Mouse (Mus musculus) brown adipose tissue, adult 24 weeks (tissue): Measurements from ENCODE around the gene Zfp775. TPM values are rescaled to one million over a fixed set of nuclear protein-coding genes. Genes with fewer than 3 reads are reported as not detected.
"Not testable (repeated sequence)": the region's sequence is repeated elsewhere in the genome, so short reads cannot be mapped to it uniquely, and the experiment has no call there.

Source experiments
- H3K27ac ChIP-seq: fragments of 200-500 bp; replicated peaks from 2 replicates; pipeline ENCODE4 v1.5.1; 2012; ENCODE audit warnings: low read depth, mild to moderate bottlenecking, low read length
- H3K4me1 ChIP-seq: fragments of 200-500 bp; 2 replicates; pipeline ENCODE4 v1.6.1; 2012; ENCODE audit warnings: low read length, mixed read lengths; ENCODE audit not compliant: control insufficient read depth, insufficient read depth, insufficient read length
- H3K4me3 ChIP-seq: fragments of 200-500 bp; 2 replicates; pipeline ENCODE4 v1.5.1; 2012; ENCODE audit warnings: low read depth, mild to moderate bottlenecking, low read length, moderate library complexity; ENCODE audit not compliant: insufficient read depth
- polyA plus RNA-seq: library from polyadenylated mRNA; stranded (reverse); fragments of >200 nt; gene quantifications from 2 replicates; pipeline ENCODE4 v1.2.4, GENCODE M21; 2012; ENCODE audit not compliant: missing spikeins, insufficient read depth, insufficient read length

The Zfp775 gene
- polyA plus RNA-seq, 1 experiment, result 1.2 TPM

DNA sequence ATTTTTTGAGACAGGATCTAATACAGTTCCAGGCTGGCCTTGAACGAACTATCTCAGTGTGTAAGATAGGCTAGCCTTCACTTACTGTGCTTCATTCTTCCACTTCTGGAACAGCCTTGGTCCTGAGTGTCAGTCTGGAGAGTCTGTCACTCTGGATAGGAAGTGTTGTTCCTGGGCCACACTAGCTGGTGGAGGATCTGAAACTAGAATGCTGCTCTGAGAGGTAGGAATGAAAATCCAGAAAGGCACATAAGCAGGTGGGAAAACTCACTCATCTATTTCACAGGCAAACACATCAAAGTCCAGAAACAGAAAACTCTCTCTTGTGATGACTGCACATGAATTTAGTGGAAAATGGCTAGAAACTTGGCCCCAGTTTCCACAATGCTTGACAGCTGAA, 1.3 kb upstream of the Zfp775 start:
- Histone ChIP-seq H3K27ac (no peak overlapping the region), H3K4me3 (no peak overlapping the region), H3K4me1 (0 out of 2 replicates have a peak, but pooled peaks cover 3% of the 10 kb centered on the region)

DNA sequence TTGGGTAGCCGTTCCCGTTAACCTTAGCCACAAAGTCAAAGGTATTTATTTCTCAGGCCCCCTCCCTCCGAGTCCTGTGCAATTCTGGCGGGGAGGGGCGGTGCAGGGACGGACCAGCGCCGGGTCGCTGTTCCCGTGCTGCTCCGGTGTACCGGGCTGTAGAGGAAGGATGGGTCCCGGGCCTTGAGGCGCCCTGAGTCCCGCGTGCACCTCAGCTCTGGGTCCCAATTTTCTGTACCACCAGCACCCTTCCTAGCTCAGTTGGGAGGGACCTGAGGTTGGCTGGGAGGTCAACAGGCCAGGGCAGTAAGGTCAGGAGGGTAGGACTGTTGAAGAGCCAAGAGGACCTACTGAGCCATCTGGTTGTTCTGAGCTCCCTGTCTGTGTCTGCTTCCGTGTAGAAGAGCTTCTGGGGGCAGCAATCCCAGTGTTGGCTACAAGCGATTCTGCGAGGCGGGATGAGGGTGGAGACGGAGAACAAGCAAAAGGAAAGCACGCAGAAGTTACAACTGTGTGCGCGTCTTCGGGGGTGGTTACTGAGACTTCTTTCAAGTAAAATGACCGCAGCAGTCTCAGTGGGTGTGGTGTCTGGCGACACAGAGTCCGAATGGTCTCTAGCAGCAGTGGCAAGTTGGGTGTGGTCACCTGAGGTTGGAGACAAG, 348 bp downstream of the Zfp775 start:
- peak overlapping the region; percentile 70 for H3K27ac ChIP-seq
- H3K4me3 ChIP-seq, result peak overlapping the region; percentile 90
- 0 out of 2 replicates have a peak, but pooled peaks cover 3% of the 10 kb centered on the region for H3K4me1 ChIP-seq

DNA sequence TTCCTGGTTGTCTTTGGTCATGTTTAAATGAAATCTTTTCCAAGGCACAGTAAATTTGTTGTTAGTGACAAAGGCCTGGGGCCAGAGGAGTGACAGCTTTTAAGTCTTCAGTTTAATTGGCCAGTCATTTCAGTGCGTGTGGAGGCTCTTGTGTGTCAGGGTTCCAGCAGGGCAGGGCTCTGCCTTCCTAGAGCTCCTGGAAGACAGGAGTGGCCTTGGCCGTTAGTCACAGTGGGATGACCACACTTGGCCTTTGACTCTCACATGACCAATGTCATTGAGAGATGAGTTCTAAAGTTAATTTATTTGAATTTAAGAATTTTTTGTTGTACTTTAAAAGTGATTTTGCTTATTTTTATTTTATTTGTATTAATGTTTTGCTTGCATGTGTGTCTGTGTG, 6.3 kb downstream of the Zfp775 start:
- Histone ChIP-seq H3K4me1 (no peaks in the 10 kb centered on the region), H3K27ac (no peak overlapping the region), H3K4me3 (no peak overlapping the region)

DNA sequence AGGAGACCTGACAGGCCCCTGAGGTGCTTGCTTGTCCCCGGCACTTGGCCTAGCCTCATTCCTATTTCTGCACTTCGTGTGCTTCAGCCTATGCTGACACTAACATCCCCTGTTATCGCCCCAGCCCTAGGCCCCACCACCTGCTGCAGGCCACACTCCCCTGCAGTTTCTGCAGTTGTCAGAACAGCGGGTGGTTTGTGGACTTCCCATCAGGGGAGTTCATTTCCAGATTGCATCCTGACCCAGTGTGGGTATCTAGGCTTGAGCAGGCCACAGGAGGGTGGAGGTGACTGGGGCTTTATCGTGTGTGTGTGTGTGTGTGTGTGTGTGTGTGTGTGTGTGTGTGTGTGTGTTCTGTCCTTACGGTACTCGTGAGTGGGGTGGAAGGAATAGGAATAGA, 7.6 kb downstream of the Zfp775 start:
- no peak overlapping the region for H3K27ac ChIP-seq
- no peak overlapping the region for H3K4me3 ChIP-seq
- H3K4me1 ChIP-seq, result no peaks in the 10 kb centered on the region

DNA sequence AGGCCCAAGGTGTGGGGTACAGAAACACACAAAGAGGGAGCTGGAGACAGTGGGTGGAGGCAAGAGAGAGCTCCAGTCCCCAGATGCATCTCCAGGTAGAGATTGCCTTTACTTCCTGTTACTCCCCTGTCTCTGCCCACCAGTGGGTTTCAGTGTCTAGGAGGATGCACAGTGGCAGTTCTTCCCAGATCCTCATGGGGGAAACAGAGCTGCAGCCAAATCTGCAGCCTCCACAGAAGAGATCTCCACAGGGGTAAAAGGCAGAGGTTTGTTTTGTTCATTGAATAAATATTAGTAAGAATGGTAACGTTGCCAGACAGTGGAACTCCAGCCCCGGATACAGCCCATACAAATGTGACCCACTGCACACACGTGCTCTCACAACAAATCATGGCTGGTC, 8.8 kb downstream of the Zfp775 start:
- no peak overlapping the region for H3K4me3 ChIP-seq
- H3K27ac ChIP-seq, result no peak overlapping the region
- no peaks in the 10 kb centered on the region for H3K4me1 ChIP-seq

DNA sequence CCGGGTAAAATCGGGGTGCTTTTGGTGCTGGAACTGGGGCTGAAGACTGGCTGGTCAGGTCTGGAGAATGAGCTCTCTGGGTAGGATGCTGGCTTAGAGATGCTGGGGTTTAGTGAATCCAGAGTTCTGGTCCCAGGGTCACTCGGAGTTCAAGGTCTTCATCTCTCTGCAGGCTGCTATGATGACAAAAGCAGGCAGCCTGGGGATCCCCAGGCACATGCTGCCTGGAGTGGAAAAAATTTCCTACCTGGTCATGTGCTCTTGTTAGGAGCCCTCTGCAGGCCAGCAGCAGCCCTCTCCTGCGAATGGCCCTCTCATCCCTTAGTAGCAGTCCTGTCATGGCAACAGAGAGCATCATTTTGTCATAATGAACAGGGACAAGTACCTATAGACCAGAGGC, 11.6 kb downstream of the Zfp775 start:
- H3K4me3 ChIP-seq, result no peak overlapping the region
- no peak overlapping the region for H3K27ac ChIP-seq
- H3K4me1 ChIP-seq, result no peaks in the 10 kb centered on the region

DNA sequence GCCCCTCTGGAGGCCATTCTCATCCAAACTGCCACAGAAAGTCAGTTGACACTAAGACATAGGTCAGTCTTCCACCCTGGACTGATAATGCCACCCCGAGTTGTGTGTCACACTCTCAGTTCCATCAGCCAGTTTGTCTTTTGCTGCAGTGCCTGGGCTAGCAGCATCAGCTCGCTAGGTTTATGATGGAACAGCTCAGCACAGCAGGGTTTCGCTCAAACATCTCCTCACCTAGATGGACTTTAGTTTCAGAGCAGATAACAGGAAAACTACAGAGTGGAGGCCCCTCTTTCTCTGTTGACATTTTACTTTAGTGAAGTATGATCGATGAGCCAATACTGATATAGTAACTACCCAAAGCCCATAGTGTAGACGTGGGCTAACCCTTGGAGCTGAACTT, 12.9 kb downstream of the Zfp775 start:
- H3K27ac ChIP-seq, result no peak overlapping the region
- H3K4me3 ChIP-seq, result no peak overlapping the region
- no peaks in the 10 kb centered on the region for H3K4me1 ChIP-seq

DNA sequence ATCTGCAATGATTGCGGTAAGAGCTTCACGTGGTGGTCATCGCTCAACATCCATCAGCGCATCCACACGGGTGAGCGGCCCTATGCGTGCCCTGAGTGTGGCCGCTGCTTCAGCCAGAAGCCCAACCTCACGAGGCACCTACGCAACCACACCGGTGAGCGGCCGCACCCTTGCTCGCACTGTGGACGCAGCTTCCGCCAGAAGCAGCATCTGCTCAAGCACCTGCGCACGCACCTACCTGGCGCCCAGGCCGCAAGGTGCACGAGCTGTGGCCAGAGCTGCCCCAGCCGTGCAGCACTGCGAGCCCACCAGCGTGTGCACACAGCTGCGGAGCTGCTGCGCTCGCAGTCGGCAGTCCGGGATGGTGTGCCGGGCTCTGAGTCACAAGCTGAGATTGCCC, 18.2 kb downstream of the Zfp775 start:
- no peak overlapping the region for H3K4me3 ChIP-seq
- no peak overlapping the region for H3K27ac ChIP-seq
- H3K4me1 ChIP-seq, result no peaks in the 10 kb centered on the region

DNA sequence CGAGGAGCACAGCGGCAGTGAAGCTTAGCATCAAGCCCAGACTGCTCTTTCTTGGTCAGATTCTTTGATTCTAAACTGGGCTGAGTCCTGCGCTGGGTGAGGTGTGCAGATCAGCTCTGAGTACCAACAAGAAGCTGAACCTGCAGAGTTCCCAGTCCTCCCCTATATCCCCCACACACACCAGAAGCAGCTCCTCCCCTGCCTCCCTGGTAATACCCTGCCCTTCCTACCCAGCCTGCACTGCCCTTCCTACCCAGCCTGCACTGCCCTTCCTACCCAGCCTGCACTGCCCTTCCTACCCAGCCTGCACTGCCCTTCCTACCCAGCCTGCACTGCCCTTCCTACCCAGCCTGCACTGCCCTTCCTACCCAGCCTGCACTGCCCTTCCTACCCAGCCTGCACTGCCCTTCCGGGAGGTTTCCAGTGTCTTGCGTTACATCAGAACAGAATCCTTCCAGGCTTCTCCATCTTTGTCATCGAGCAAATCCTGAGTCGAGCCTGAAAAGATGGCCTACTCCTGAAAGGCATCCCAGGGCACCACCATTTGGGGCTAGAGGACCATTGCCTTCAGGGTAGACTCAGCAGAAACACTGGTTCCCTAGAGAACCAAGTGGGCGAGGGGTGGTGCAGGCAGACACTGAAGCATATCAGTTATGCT, 20.5 kb downstream of the Zfp775 start:
- not testable (repeated sequence) for H3K27ac ChIP-seq, H3K4me1 ChIP-seq
- peak overlapping the region; percentile 24 for H3K4me3 ChIP-seq

DNA sequence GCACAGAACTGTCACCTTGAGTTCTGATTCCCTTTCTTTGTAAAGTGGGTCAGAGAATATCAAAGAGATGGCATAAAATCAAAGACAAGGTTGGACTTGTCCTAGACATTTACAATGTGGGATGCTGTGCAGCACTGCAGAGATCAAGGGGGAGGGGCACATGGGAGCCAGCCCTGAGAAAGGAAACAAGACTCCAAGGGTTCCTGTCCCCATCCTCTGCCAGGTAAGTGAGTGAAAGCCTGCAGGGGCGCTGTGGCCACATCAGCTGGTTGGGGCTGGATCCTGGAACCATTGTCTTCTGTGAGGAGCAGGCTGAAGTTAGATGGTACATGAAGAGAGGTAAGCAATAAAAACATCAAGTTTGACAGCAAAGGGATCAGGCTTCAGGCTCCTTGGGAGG, 21.6 kb downstream of the Zfp775 start:
- Histone ChIP-seq H3K4me1 (peaks cover 5% of the 10 kb centered on the region; the same call in 1 of the 2 replicates), H3K27ac (no peak overlapping the region), H3K4me3 (no peak overlapping the region)

DNA sequence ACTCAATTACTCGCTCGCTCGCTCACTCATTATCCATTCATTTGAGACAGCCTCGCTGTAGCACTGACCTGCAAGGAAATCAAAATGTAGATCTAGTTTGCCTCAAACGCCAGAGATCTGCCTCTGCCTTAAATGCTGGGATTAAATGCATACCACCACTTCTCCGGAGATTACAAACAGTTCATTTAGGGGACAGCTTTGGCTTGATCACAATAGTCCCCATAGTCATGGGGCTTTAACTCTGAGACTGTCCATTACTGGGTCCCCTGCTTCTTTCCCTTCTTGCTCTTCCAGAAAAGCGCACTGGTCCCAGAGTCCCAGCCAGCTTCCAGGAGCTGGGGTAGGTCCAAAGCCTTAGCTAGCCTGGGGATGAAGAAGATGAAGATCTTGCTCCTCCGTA, 24.6 kb downstream of the Zfp775 start, which contains the start of gene AI854703:
Gene AI854703, plus strand, starts transcription at position 301 of the 400 bp plus-strand sequence.
- no peak within 1 kb of the TSS for H3K27ac ChIP-seq
- H3K4me3 ChIP-seq, result peak within 1 kb of the TSS; percentile 60
- H3K4me1 ChIP-seq, result peaks cover 5% of the 10 kb centered on the region; the same call in 1 of the 2 replicates

DNA sequence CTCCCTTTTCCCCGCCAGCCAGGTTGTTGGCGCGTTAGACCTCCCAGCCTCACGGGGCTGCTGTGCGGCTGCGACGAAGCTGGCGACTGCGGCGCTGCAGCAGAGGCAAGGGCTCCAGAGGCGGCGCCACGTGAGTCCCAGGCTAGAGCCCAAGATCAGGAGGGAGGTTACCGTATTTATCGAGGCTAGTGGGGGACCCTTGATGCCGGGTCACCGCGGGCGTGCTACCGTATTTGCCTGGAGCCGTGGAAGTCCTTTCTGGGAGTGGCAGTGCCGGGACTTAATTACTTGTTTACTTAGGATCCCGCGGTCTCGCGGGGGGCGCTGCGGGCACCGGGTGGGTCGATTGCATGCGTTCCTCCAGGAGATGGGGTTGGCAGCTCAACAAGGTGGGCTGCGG, 25.1 kb downstream of the Zfp775 start:
- H3K27ac ChIP-seq, result no peak overlapping the region
- peak overlapping the region; percentile 60 for H3K4me3 ChIP-seq
- H3K4me1 ChIP-seq, result peaks cover 5% of the 10 kb centered on the region; the same call in 1 of the 2 replicates

DNA sequence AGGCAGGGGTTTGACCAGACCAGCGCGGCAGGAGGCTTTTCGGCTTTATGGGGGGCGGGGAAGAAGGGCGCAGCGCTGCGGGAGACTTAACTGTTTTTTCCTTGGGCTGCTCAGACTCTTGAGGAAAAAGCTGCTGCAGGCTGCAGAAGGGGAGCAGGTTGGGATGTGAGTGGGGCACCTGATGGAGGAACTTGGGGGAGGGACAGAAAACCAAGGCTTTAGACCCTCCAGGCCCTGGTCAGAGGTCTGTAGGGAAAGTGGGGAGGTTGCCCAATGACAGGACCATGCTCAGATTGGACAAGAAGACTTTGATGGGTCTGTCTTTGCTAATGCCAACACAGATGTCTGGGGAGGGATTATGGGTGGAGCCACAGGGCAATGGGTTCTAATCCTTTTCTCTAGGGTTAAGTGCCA, 25.7 kb downstream of the Zfp775 start:
- no peak overlapping the region for H3K27ac ChIP-seq
- H3K4me3 ChIP-seq, result peak overlapping the region; percentile 60

DNA sequence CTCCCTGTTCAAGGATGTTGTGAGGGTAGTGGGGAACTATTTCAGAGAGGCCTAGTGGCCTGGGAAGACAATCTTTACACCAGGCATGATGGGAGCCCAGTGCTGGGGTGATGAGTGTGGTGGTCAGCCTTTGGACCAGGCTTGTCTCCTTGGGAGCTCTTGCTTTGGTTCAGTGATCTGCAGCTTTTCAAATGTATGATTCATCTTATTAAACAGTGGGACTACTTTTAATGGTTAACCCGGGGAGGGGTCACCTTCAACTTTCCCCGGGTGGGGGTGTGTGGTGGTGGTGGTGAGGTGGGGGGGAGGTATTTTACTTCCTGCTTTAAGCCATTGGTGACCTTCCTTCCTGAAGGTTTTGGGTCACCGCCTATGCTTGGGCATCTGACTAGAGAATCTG, 26.5 kb downstream of the Zfp775 start:
- Histone ChIP-seq H3K4me1 (peaks cover 5% of the 10 kb centered on the region; the same call in 1 of the 2 replicates), H3K4me3 (peak overlapping the region; percentile 60; the same call in 1 of the 2 replicates), H3K27ac (0 out of 2 replicates have a peak overlapping the region, but pooled peaks have one; percentile 42)

More for the DNA sequence above, 25.7 kb downstream of the Zfp775 start:
- peaks cover 5% of the 10 kb centered on the region; the same call in 1 of the 2 replicates for H3K4me1 ChIP-seq

DNA sequence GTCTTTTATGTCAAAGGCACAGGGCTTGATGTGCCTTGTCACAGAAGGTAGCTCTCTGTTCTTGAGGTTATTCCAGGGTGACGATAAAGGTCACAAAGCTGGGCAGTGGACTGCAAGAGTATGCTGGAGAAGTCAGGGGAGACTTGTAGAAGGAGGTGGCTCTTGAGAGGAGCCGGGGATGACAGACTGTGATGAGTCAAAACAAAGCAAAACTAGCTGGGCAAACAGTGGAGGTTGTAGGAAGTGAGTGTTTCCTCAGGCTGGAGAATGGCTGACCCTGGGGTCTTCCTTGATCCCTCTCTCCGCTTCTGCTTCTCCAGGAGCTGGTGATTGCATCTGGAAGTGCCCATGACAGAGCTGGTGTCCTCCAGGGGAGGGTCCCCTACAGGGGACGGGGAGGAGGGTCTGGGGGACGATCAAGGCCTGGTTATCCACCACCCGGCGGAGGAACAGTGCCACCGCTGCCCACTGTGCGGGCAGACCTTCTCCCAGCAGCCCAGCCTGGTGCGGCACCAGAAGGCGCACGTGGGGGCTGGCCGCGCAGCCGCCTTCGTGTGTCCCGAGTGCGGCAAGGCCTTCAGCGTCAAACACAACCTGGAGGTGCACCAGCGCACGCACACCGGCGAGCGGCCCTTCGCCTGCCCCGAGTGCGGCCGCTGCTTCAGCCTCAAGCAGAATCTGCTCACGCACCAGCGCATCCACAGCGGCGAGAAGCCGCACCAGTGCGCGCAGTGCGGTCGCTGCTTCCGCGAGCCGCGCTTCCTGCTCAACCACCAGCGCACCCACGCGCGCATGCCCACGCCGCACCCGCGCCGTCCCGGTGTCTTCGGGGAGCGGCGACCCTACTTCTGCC, 27.2 kb downstream of the Zfp775 start:
- Histone ChIP-seq H3K4me3 (peak overlapping the region; percentile 41), H3K4me1 (peaks cover 5% of the 10 kb centered on the region; the same call in 1 of the 2 replicates), H3K27ac (no peak overlapping the region)
